Mouse (Mus musculus) central nervous system, embryonic 14 days (tissue): Measurements from ENCODE around the gene Sult1a1. TPM values are rescaled to one million over a fixed set of nuclear protein-coding genes. Genes with fewer than 3 reads are reported as not detected.

Experiments
- polyA plus RNA-seq: library from polyadenylated mRNA; depleted of rRNA; stranded (reverse); fragments of >200 nt; gene quantifications from 2 replicates; pipeline ENCODE4 v1.2.3, GENCODE M21; 2012; rRNA removed

Sult1a1 gene
- polyA plus RNA-seq = 2.0 and 3.4 TPM in 2 replicates

DNA sequence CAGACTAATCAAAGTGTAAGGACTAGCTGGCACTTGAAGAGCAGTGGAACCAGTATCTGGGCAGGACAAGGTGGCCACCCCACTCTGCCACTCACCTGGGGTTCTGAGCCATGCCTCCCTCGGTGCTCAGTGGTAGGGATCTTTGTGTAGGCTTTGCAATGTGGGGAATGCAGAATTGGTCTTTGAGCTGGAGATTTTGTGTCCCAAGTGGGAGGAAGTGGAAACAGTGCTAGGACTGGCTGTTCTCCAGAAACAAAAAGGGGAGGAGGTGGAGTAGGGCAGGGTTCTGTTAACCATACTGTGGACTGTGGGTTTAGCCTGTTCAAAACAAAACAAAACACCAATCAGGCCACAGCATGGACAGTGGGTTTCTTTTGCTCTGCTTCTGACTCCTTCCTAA lies at the start of gene Sult1a1:
Gene Sult1a1, minus strand, starts transcription at position 226 of the 400 bp plus-strand sequence.

DNA sequence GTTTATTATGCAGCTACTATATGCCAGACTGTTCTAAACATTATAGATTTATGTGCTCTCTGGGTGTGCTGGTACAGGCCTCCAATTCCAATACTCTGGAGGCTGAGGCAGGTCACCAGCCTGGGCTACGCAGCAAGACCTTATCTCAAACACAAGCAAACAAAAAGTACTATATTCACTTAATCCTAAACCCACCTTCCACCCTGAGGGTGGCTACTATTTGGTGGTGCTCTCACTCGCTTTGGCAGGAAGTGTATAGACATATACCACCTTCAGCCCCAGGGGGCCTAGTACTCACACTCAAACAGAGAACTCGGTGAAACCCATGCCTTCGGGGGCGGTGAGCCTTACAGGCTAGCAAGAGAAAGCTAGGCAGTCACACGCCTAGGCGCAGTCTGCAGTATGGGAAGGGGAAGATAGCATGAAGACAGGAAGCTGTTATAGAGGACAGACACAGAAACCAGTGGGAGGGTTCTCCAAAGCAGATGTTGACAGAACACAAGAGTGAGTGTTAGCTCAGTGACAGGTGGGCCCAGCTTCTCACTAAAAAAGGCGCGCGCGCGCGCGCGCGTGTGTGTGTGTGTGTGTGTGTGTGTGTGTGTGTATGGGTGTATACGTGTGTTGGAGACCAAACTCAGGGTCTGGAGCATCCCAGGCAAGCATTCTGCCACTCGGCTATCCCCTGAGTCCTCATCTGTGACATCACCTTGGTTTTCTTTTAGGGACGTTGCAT lies 31.4 kb upstream of the Sult1a1 start, which contains the start of gene Coro1a:
Gene Coro1a, minus strand, starts transcription at position 346 of the 733 bp plus-strand sequence.

DNA sequence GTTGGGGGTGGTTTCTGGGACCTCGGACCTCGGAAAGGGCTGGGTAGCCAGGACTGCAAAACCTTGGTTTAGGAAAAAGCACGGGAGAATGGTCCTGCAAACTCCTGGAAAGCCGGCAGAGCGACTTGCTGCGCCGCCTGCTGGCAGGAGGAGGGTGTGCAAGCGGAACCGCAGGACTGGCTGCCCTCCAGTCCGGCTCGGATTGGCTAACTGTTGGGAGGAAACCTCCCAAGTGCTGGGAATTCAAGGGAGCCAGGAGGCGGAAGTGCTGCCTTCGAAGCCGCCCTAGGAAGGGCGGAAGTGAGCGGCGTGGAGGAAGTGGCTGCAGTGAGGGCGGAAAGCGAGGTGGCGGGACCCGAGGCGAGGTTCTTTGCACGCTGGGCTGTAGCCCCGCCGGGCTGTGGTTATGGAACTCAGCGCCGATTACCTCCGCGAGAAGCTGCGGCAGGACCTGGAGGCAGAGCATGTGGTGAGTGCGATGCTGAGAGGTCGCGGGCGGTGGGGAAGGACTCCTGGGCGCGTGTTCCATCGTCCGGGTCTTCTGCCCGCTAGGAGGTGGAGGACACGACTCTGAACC lies 19.5 kb upstream of the Sult1a1 start, which contains the start of gene Slx1b:
Gene Slx1b, minus strand, starts transcription at position 154 of the 577 bp plus-strand sequence.

DNA sequence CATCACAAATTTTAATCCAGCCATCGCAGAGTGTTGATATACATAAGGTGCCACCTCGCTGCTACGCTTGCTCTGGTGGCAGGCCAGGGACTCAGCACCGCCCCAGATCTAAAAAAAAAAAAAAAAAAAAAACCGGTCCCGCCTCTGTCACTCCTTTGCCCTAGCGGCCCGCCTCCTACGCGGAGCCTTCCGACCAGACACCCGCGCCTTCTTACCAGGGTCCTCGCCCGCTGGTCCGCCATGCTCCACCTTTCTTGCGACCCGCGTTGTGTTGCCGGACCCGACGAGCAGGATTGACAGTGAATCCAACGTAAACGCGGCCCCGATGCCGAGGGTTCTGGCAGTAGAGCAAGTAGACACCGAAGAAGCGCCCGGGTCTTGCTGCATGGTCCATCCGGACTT lies 19.0 kb upstream of the Sult1a1 start, which contains the start of gene Bola2:
Gene Bola2, plus strand, starts transcription at position 192 of the 402 bp plus-strand sequence.

DNA sequence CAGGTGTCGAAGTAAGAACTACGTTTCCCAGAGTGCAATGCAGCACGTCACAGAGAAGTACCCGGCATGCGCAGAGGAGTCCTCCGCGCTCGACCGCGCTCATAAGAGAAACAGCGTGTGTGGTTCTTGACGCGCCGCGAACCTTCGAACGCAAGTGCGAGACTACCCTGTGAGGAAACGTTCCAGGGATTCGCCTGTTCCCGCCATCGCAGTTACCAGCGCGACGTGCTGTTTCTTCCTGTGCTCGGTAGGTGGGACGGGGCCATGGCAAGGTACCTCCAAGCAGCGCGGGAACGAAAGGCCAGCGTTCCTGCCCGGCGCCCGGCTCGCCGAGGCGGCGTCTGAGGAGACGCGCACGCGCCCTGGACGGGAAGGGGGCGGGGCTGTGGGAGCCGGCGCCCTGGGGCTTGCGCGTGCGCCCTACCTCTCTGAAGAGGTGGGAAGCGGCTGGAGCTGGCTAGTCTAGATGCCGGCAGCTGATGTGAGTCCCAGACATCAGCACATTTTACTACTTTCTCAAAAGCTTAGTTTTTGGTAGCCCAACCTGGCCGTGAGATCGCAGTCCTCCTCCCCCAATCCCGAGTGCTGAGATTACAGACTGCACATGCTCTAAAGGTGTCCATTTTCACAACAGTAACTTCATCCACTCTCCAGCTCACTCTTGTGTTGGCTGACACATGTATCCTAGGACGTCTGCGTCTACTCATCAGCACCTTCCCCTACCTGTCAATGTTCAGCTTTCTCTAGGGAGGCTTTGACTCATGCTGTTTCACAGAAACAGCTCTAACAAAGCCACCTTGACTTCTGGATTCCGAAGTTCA lies 26.8 kb downstream of the Sult1a1 start, which contains the start of gene Sgf29:
Gene Sgf29, plus strand, starts transcription at position 79 of the 821 bp plus-strand sequence.

DNA sequence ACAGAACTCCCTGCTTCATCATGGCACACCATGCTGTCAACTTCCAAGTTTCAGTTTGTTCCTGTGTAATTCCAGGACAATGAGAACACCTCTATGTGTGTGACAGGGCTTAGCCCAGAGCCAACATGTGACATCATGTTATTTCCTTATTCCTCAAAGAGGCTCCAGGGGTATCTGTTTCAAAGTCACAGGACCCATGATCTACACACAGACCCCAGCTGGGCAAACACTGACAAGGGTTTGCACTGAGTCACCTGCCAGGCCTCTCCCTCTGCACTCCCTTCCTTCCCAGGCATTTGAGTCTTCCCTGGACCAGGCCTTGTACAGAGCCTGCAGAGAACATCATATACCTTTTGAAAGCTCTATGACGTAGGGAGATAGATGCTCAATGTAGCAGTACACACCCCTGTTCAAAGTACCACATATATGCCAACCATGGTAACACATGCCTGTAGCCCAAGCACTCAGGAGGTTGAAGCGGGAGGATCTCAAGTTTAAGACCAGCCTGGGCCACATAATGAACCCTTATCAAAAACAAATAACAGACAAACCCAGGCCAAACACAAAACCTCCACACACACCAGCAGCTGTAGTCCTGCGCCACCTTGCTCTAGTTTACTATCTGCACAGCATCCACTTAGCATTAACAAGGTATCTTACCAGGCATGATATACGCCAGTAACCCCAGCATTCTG lies 45.3 kb downstream of the Sult1a1 start, which contains the start of gene Nupr1:
Gene Nupr1, minus strand, starts transcription at position 38 of the 695 bp plus-strand sequence.

Other genes starting within 250 kb of the Sult1a1 start
- 25.2 and 30.6 TPM in 2 replicates for gene Rabep2, start 247.7 kb downstream of the Sult1a1 start, polyA plus RNA-seq
- gene Atp2a1, start 213.3 kb downstream of the Sult1a1 start, polyA plus RNA-seq = 0.54 and 17.8 TPM in 2 replicates
- gene Sh2b1, start 201.0 kb downstream of the Sult1a1 start, polyA plus RNA-seq = 84.3 and 86.1 TPM in 2 replicates
- 113 and 115 TPM in 2 replicates for gene Tufm, start 189.1 kb downstream of the Sult1a1 start, polyA plus RNA-seq
- gene Atxn2l, start 173.0 kb downstream of the Sult1a1 start, polyA plus RNA-seq = 171 and 200 TPM in 2 replicates
- 129 and 135 TPM in 2 replicates for gene Eif3c, start 110.0 kb downstream of the Sult1a1 start, polyA plus RNA-seq
- 0.49 and 0.66 TPM in 2 replicates for gene Apobr, start 91.5 kb downstream of the Sult1a1 start, polyA plus RNA-seq
- 49.6 and 55.6 TPM in 2 replicates for gene Cln3, start 90.6 kb downstream of the Sult1a1 start, polyA plus RNA-seq
- 0.11 TPM in 1 of 2 replicates, not detected in the other for gene Il27, start 81.5 kb downstream of the Sult1a1 start, polyA plus RNA-seq
- 7.5 and 10.1 TPM in 2 replicates for gene Nupr1, start 45.6 kb downstream of the Sult1a1 start, polyA plus RNA-seq
- 57.0 and 60.0 TPM in 2 replicates for gene Sgf29, start 27.1 kb downstream of the Sult1a1 start, polyA plus RNA-seq
- 60.3 and 69.1 TPM in 2 replicates for gene Bola2, start 19.0 kb upstream of the Sult1a1 start, polyA plus RNA-seq
- 43.9 and 47.4 TPM in 2 replicates for gene Slx1b, start 19.4 kb upstream of the Sult1a1 start, polyA plus RNA-seq
- 87.6 and 91.0 TPM in 2 replicates for gene Coro1a, start 31.4 kb upstream of the Sult1a1 start, polyA plus RNA-seq
- 176 and 184 TPM in 2 replicates for gene Mapk3, start 83.2 kb upstream of the Sult1a1 start, polyA plus RNA-seq
- gene Gdpd3, start 89.9 kb upstream of the Sult1a1 start, polyA plus RNA-seq = 10.8 and 13.6 TPM in 2 replicates
- gene Ypel3, start 100.5 kb upstream of the Sult1a1 start, polyA plus RNA-seq = 193 and 202 TPM in 2 replicates
- 1.8 and 1.9 TPM in 2 replicates for gene Tbx6, start 105.1 kb upstream of the Sult1a1 start, polyA plus RNA-seq
- gene Ppp4c, start 116.1 kb upstream of the Sult1a1 start, polyA plus RNA-seq = 212 and 213 TPM in 2 replicates
- 145 and 162 TPM in 2 replicates for gene Fam57b, start 121.2 kb upstream of the Sult1a1 start, polyA plus RNA-seq
- not detected in 2 replicates for gene 4930451I11Rik, start 155.2 kb upstream of the Sult1a1 start, polyA plus RNA-seq
- 9.8 and 10.8 TPM in 2 replicates for gene Doc2a, start 171.0 kb upstream of the Sult1a1 start, polyA plus RNA-seq
- gene Hirip3, start 185.5 kb upstream of the Sult1a1 start, polyA plus RNA-seq = 94.8 and 104 TPM in 2 replicates
- 82.6 and 86.4 TPM in 2 replicates for gene Ino80e, start 185.9 kb upstream of the Sult1a1 start, polyA plus RNA-seq
- 103 and 114 TPM in 2 replicates for gene Taok2, start 208.3 kb upstream of the Sult1a1 start, polyA plus RNA-seq
- gene Tmem219, start 246.5 kb upstream of the Sult1a1 start, polyA plus RNA-seq = 30.6 and 32.0 TPM in 2 replicates